Mouse (Mus musculus) E14TG2a.4 (cell line): ENCODE measurements around the gene Ddx4.

ENCODE experiments used
- CTCF ChIP-seq: conservative IDR thresholded peaks from 2 replicates; pipeline ENCODE4 v1.5.1; 2014; ENCODE audit warnings: low read length
- NANOG ChIP-seq: IDR thresholded peaks from 2 replicates; pipeline ENCODE4 v1.6.1; 2014; ENCODE audit warnings: borderline replicate concordance, low read length, mixed read lengths

GRCm38 (mm10) chr13:112604411-112604810, 47.9 kb downstream of the Ddx4 start:
- TF ChIP-seq CTCF: no peak
- no peak for TF ChIP-seq NANOG
